Mouse (Mus musculus) limb, embryonic 10.5 days (tissue): Measurements from ENCODE around the gene Gm10491. TPM values are rescaled to one million over a fixed set of nuclear protein-coding genes. Genes with fewer than 3 reads are reported as not detected.

ENCODE experiments used
- DNase-seq: peaks from one replicate; pipeline ENCODE4 v3.0.0-alpha.2; 2017; ENCODE audit warnings: low spot score
- H3K27ac ChIP-seq: fragments of 300-500 bp; sonication (generic); 2 replicates; pipeline ENCODE4 v1.5.1; 2016; ENCODE audit warnings: mild to moderate bottlenecking
- H3K27me3 ChIP-seq: fragments of 300-500 bp; sonication (generic); 2 replicates; pipeline ENCODE4 v1.6.1; 2016; ENCODE audit warnings: low read depth, mild to moderate bottlenecking; ENCODE audit not compliant: poor library complexity, severe bottlenecking
- H3K36me3 ChIP-seq: fragments of 300-500 bp; sonication (generic); 2 replicates; pipeline ENCODE4 v1.6.1; 2016; ENCODE audit warnings: mild to moderate bottlenecking, moderate library complexity
- H3K4me1 ChIP-seq: fragments of 300-500 bp; sonication (generic); 2 replicates; pipeline ENCODE4 v1.6.1; 2016
- H3K4me3 ChIP-seq: fragments of 300-500 bp; sonication (generic); 2 replicates; pipeline ENCODE4 v1.5.1; 2016; ENCODE audit warnings: mild to moderate bottlenecking, moderate library complexity
- H3K9me3 ChIP-seq: fragments of 300-500 bp; sonication (generic); replicated peaks from 2 replicates; pipeline ENCODE4 v1.6.1; 2016; ENCODE audit warnings: mild to moderate bottlenecking
- WGBS: fragments of 180-500 bp; shearing (Covaris S2); methylation state at CpG from one replicate; pipeline ENCODE4 v1.1.7; 2016; 5-methylcytosine and 5-hydroxymethylcytosine counted together
- polyA plus RNA-seq: library from polyadenylated mRNA; unstranded; fragments of >200 nt; fragmentation: Nextera tagmentation; extraction: Ambion mirVana; gene quantifications from 2 replicates; pipeline ENCODE4 v1.2.1, GENCODE M21; 2016

The Gm10491 gene
- not detected in 2 replicates for polyA plus RNA-seq

- Histone ChIP-seq H3K9me3 (no peaks in the 10 kb centered on the region), H3K36me3 (peaks cover 22% of the 10 kb centered on the region), H3K27ac (no peak within 1 kb of the TSS), H3K4me1 (no peaks in the 10 kb centered on the region), H3K27me3 (no peaks in the 10 kb centered on the region), H3K4me3 (no peak within 1 kb of the TSS)
- 93% methylated on average over 5 of the region's 5 CpGs for WGBS
- no peak for DNase-seq
Measured at GRCm38 (mm10) chrX:7907735-7908134, at the start of gene Gm10491. Gene Gm10491, minus strand, starts transcription at chrX:7907835.

DNA sequence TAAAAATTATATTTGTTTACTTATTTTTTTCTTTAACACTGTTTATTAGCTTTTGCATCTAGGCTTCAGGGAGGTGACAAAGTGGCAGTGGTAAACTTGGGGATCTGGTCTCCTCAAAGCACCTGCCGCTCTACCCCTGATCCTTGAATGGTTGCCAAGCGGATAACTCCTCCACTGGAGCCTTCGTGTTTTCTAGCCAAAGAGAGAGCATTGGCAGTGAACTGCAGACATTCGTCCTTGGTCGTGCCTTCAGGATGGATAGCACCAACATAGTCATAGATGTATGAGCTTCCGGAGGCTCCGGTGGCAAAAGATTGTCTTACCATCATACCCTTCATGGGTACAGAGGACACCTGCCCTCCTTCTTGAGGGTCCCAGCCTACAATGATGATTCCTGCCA is 42.5 kb upstream of the Gm10491 start:
- Histone ChIP-seq H3K27me3 (no peaks in the 10 kb centered on the region), H3K9me3 (no peaks in the 10 kb centered on the region), H3K36me3 (no peaks in the 10 kb centered on the region), H3K4me1 (no peaks in the 10 kb centered on the region), H3K4me3 (no peak overlapping the region), H3K27ac (no peak overlapping the region)
- WGBS = 96% methylated on average over 7 of the region's 7 CpGs
- no peak for DNase-seq

GRCm38 (mm10) chrX:7947900-7948492 is 40.4 kb upstream of the Gm10491 start:
- no peaks in the 10 kb centered on the region for H3K27me3 ChIP-seq
- WGBS = 13% methylated on average over 38 of the region's 38 CpGs
- DNase-seq = peak; percentile 87
- H3K9me3 ChIP-seq = no peaks in the 10 kb centered on the region
- H3K4me3 ChIP-seq = peak overlapping the region; percentile 57
- 0 out of 2 replicates have a peak, but pooled peaks cover 4% of the 10 kb centered on the region for H3K36me3 ChIP-seq
- no peaks in the 10 kb centered on the region for H3K4me1 ChIP-seq
- H3K27ac ChIP-seq = peak overlapping the region; percentile 85

DNA sequence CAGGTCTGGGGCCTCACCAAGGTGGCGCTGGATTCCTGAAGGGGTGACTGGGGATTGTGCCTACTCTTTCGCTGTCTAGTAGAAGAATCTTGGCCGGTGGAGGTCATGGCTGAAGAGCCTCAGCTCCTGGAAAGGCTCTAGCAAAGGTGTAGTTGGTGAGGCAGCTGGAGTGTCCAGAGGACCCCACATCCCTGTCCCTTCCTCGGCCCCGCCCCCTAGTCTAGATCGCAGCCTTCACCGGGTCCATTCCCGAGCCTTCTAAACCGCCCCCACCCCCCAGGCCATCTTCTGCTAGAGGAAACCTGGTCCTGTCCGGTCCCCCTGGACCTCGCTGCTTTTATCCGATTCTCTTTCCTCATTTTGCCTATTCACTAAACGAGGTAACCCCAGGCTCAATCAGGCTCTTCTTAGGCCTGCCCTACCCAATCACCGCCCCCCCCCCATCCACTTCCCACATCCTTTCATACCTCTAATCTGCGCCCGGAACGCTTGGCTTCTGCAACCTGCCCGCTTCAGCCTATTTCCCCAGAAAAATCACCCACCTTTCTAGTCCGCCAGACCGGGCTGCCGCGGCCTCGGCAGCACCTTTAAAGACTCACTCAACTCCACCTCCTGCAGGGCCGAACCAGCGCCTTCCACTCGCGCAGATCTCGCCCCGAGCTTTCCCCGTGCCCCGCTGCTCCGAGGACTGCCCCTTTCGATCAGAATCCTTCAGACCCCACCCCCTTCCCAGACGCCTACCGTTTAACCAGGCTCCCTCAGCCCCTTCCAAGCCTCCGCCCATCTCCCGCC is 39.7 kb upstream of the Gm10491 start, which contains the start of gene Hdac6:
Gene Hdac6, minus strand, starts transcription at position 782 of the 792 bp plus-strand sequence.
- DNase-seq = peak; percentile 46
- Histone ChIP-seq H3K9me3 (no peaks in the 10 kb centered on the region), H3K36me3 (0 out of 2 replicates have a peak, but pooled peaks cover 4% of the 10 kb centered on the region), H3K4me1 (no peaks in the 10 kb centered on the region), H3K27me3 (no peaks in the 10 kb centered on the region), H3K27ac (peak within 1 kb of the TSS; percentile 85), H3K4me3 (peak within 1 kb of the TSS; percentile 57)
- WGBS = 17% methylated on average over 36 of the region's 37 CpGs

DNA sequence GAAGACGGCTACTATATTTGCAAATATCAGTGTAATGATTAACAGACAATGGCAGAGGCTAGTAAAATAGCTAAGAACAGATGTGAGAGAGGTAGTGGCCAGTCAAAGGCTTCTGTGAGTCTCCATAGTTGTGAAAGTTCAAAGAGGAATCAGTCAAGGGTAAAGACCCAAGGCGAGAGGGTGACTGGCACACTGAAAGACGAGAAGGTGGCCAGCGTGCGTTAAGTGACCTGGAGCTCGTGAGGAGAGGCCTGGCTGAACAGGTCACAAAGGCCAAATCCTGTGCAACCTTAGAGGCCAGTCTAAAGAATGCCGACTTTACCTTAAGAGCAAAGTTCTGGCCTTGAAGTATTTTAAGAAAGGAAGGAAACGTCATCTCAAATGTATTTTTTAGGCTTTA is 38.0 kb upstream of the Gm10491 start:
- Histone ChIP-seq H3K4me3 (no peak overlapping the region), H3K36me3 (peaks cover 11% of the 10 kb centered on the region), H3K27me3 (no peaks in the 10 kb centered on the region), H3K4me1 (no peaks in the 10 kb centered on the region), H3K27ac (no peak overlapping the region), H3K9me3 (no peaks in the 10 kb centered on the region)
- WGBS = 54% methylated on average over 8 of the region's 8 CpGs
- no peak for DNase-seq

DNA sequence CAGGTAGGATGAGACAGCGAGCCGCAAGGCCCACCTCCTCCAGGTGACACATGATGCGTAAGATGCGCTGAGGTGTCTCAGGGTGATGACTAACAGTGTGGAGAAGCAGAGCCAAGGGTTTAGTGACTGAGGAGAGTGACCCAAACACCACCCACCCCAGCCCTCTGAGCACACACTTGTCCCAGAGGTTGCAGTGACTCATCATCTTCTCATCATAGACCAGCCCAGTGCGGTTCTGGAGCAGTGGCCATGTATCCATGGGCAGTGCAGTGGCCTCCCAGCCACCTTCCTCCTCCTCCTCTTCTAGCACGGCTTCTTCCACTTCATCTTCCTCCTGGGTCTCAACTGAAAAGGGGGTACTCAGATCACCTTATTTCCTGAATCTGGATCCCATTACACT is 30.0 kb upstream of the Gm10491 start:
- no peaks in the 10 kb centered on the region for H3K27me3 ChIP-seq
- DNase-seq = no peak
- 94% methylated on average over 6 of the region's 6 CpGs for WGBS
- H3K27ac ChIP-seq = no peak overlapping the region
- H3K4me3 ChIP-seq = no peak overlapping the region
- H3K9me3 ChIP-seq = no peaks in the 10 kb centered on the region
- peaks cover 54% of the 10 kb centered on the region for H3K36me3 ChIP-seq
- no peaks in the 10 kb centered on the region for H3K4me1 ChIP-seq

- 24% methylated on average over 11 of the region's 11 CpGs for WGBS
- no peak for DNase-seq
- Histone ChIP-seq H3K9me3 (no peaks in the 10 kb centered on the region), H3K36me3 (peaks cover 60% of the 10 kb centered on the region), H3K27me3 (no peaks in the 10 kb centered on the region), H3K4me3 (no peak overlapping the region), H3K4me1 (no peaks in the 10 kb centered on the region), H3K27ac (no peak overlapping the region)
Measured at GRCm38 (mm10) chrX:7936874-7937273, 29.2 kb upstream of the Gm10491 start.

DNA sequence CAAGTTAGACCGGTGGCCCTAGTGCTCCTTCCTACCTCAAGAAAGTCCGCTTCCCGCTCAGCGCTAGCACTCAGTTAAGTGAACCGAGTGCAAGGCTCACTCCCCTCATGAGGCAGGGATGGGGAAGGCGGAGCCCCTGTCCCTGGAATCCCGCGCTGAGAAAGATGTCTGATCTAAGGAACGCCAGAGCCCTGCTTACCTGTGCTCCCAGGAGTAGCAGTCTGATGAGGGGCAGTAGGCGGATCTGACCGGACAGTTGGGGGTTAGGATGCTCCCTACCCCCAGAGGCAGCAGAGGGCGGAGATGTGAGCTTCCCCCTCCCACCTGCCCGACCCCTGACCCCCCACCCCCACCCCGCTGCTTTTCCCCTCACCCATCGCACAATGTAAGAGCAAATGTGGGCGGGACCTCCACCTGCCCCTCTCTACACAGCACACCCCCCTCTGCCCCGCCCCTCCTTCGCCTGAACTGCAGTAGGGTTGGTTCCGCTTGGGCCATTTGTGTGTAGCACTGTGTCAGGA is 20.7 kb upstream of the Gm10491 start, which contains the start of gene Eras:
Gene Eras, minus strand, starts transcription at position 338 of the 521 bp plus-strand sequence.
- DNase-seq = no peak
- Histone ChIP-seq H3K4me3 (no peak within 1 kb of the TSS), H3K9me3 (0 out of 2 replicates have a peak, but pooled peaks cover 2% of the 10 kb centered on the region), H3K27ac (no peak within 1 kb of the TSS), H3K36me3 (peaks cover 42% of the 10 kb centered on the region), H3K4me1 (no peaks in the 10 kb centered on the region), H3K27me3 (peaks cover 65% of the 10 kb centered on the region)
- 14% methylated on average over 19 of the region's 19 CpGs for WGBS

GRCm38 (mm10) chrX:7927116-7927515 is 19.5 kb upstream of the Gm10491 start:
- peaks cover 3% of the 10 kb centered on the region; the same call in 1 of the 2 replicates for H3K4me1 ChIP-seq
- 0 out of 2 replicates have a peak, but pooled peaks cover 2% of the 10 kb centered on the region for H3K9me3 ChIP-seq
- peaks cover 77% of the 10 kb centered on the region for H3K27me3 ChIP-seq
- no peak overlapping the region for H3K27ac ChIP-seq
- 17% methylated on average over 10 of the region's 10 CpGs for WGBS
- peaks cover 31% of the 10 kb centered on the region for H3K36me3 ChIP-seq
- no peak overlapping the region for H3K4me3 ChIP-seq
- DNase-seq = no peak

DNA sequence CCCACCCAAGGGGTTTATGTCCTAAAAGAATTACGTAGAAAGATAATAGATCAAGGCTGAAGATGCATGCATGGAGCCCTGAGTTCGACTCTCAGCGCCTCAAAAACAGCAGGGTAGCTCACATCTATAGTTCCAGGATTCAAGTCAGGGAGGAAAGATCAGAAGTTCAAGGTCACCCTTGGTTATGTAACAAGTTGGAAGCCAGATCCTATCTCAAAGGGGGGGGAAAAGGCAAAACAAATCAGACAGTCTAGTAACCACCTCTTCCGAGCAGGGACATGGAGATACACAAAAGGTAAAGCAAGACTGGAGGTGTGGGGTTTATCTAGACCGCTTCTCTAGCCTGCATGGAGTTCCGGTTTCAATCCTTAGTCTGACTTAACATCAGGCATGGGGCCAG is 18.6 kb upstream of the Gm10491 start:
- 0 out of 2 replicates have a peak, but pooled peaks cover 2% of the 10 kb centered on the region for H3K9me3 ChIP-seq
- H3K36me3 ChIP-seq = peaks cover 23% of the 10 kb centered on the region
- 70% methylated on average over 6 of the region's 6 CpGs for WGBS
- no peak overlapping the region for H3K27ac ChIP-seq
- H3K4me3 ChIP-seq = no peak overlapping the region
- peaks cover 6% of the 10 kb centered on the region; the same call in 1 of the 2 replicates for H3K4me1 ChIP-seq
- DNase-seq = no peak
- peaks cover 85% of the 10 kb centered on the region for H3K27me3 ChIP-seq

DNA sequence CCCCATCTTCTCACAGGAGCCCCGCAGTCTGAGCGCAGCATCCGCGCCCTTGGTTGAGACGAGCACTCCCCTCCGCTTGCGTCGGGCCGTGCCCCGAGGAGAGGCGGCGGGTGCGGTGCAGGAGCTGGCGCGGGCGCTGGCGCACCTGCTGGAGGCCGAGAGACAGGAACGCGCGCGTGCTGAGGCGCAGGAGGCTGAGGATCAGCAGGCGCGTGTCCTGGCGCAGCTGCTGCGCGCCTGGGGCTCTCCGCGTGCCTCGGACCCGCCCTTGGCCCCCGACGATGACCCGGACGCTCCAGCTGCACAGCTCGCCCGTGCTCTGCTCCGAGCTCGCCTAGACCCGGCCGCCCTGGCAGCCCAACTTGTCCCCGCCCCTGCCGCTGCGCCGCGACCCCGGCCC is 14.4 kb upstream of the Gm10491 start:
- H3K36me3 ChIP-seq = no peaks in the 10 kb centered on the region
- peak; percentile 47 for DNase-seq
- H3K4me3 ChIP-seq = peak overlapping the region; percentile 36
- no peak overlapping the region for H3K27ac ChIP-seq
- no peaks in the 10 kb centered on the region for H3K9me3 ChIP-seq
- WGBS = 18% methylated on average over 27 of the region's 48 CpGs
- H3K4me1 ChIP-seq = peaks cover 12% of the 10 kb centered on the region
- peaks cover 91% of the 10 kb centered on the region for H3K27me3 ChIP-seq

- H3K4me1 ChIP-seq = peaks cover 12% of the 10 kb centered on the region
- H3K27ac ChIP-seq = no peak within 1 kb of the TSS
- H3K9me3 ChIP-seq = no peaks in the 10 kb centered on the region
- WGBS = 16% methylated on average over 40 of the region's 40 CpGs
- H3K36me3 ChIP-seq = no peaks in the 10 kb centered on the region
- peak; percentile 33 for DNase-seq
- H3K4me3 ChIP-seq = peak within 1 kb of the TSS; percentile 41
- H3K27me3 ChIP-seq = peaks cover 68% of the 10 kb centered on the region
Measured at GRCm38 (mm10) chrX:7919601-7920383, 12.2 kb upstream of the Gm10491 start, which contains the start of gene Pcsk1n. Gene Pcsk1n, plus strand, starts transcription at chrX:7919822.
